Mouse (Mus musculus) intestine, embryonic 14.5 days (tissue): ENCODE data around the gene Myh9. TPM values are rescaled to one million over a fixed set of nuclear protein-coding genes. Genes with fewer than 3 reads are reported as not detected.

Source experiments
- ATAC-seq: fragments of 200-750 bp; cut with Nextera tagmentation; replicated peaks from 2 replicates; pipeline ENCODE4 v1.8.0; 2017; ENCODE audit warnings: low read depth, moderate number of reproducible peaks, moderate TSS enrichment, moderate library complexity; ENCODE audit not compliant: low FRiP score, low TSS enrichment
- DNase-seq: peaks from one replicate; pipeline ENCODE4 v3.0.0-alpha.2; 2018; ENCODE audit warnings: low spot score
- H3K27ac ChIP-seq: fragments of 300-500 bp; sonication (generic); 2 replicates; pipeline ENCODE4 v1.5.1; 2014; ENCODE audit warnings: low read depth, mild to moderate bottlenecking, control low read depth
- H3K27me3 ChIP-seq: fragments of 300-500 bp; sonication (generic); replicated peaks from 2 replicates; pipeline ENCODE4 v1.6.1; 2014; ENCODE audit warnings: low read length, control low read depth; ENCODE audit not compliant: control insufficient read depth, insufficient read depth
- H3K36me3 ChIP-seq: fragments of 300-500 bp; sonication (generic); 2 replicates; pipeline ENCODE4 v1.6.1; 2014; ENCODE audit warnings: low read length, control low read depth; ENCODE audit not compliant: control insufficient read depth, insufficient read depth
- H3K4me1 ChIP-seq: fragments of 300-500 bp; sonication (generic); replicated peaks from 2 replicates; pipeline ENCODE4 v1.6.1; 2014; ENCODE audit warnings: low read length, control low read depth, mixed read lengths; ENCODE audit not compliant: control insufficient read depth, insufficient read depth
- H3K4me2 ChIP-seq: fragments of 300-500 bp; sonication (generic); 2 replicates; pipeline ENCODE4 v1.6.1; 2014; ENCODE audit warnings: low read length
- H3K4me3 ChIP-seq: fragments of 300-500 bp; sonication (generic); 2 replicates; pipeline ENCODE4 v1.5.1; 2014; ENCODE audit warnings: low read depth, low read length, control low read depth, mixed read lengths
- H3K9ac ChIP-seq: fragments of 300-500 bp; sonication (generic); 2 replicates; pipeline ENCODE4 v1.6.1; 2014; ENCODE audit warnings: mild to moderate bottlenecking, low read length
- H3K9me3 ChIP-seq: fragments of 300-500 bp; sonication (generic); 2 replicates; pipeline ENCODE4 v1.6.1; 2016; ENCODE audit warnings: low read length, control low read depth; ENCODE audit not compliant: control insufficient read depth
- WGBS: fragments of 180-500 bp; shearing (Covaris S2); extraction: QIAGEN DNeasy Blood & Tissue Kit; methylation state at CpG from one replicate; pipeline ENCODE4 v1.1.7; 2014; 5-methylcytosine and 5-hydroxymethylcytosine counted together
- polyA plus RNA-seq: library from polyadenylated mRNA; unstranded; fragments of >200 nt; fragmentation: Nextera tagmentation; extraction: Ambion mirVana; gene quantifications from 2 replicates; pipeline ENCODE4 v1.2.1, GENCODE M21; 2014

The Myh9 gene
- polyA plus RNA-seq = 67.9 and 72.2 TPM in 2 replicates

- Histone ChIP-seq H3K4me3 (peak within 1 kb of the TSS; percentile 90), H3K27ac (peak within 1 kb of the TSS; percentile 92), H3K9ac (peak within 1 kb of the TSS; percentile 95), H3K4me2 (peak within 1 kb of the TSS; percentile 86), H3K4me1 (peaks cover 34% of the 10 kb centered on the region), H3K36me3 (no peaks in the 10 kb centered on the region), H3K9me3 (no peaks in the 10 kb centered on the region), H3K27me3 (no peaks in the 10 kb centered on the region)
- DNase-seq (peak; percentile 99), ATAC-seq (peak; percentile 97)
- under 1% methylated on average over 41 of the region's 46 CpGs for WGBS
Measured at GRCm38 (mm10) chr15:77842047-77842843, at the start of gene Myh9. Myh9 (minus strand) TSS chr15:77842175.

GRCm38 (mm10) chr15:77891766-77892165 lies 49.8 kb upstream of the Myh9 start:
- Histone ChIP-seq H3K27me3 (no peaks in the 10 kb centered on the region), H3K4me3 (no peak overlapping the region), H3K9me3 (no peaks in the 10 kb centered on the region), H3K27ac (no peak overlapping the region), H3K36me3 (no peaks in the 10 kb centered on the region), H3K4me1 (peaks cover 5% of the 10 kb centered on the region), H3K4me2 (no peak overlapping the region), H3K9ac (no peak overlapping the region)
- DNase-seq = no peak
- ATAC-seq = no peak
- WGBS = 71% methylated on average over 8 of the region's 8 CpGs

- H3K36me3 ChIP-seq = no peaks in the 10 kb centered on the region
- no peak overlapping the region for H3K4me2 ChIP-seq
- 41% methylated on average over 4 of the region's 4 CpGs for WGBS
- DNase-seq (no peak), ATAC-seq (no peak)
- H3K9me3 ChIP-seq = no peaks in the 10 kb centered on the region
- no peak overlapping the region for H3K9ac ChIP-seq
- H3K4me3 ChIP-seq = no peak overlapping the region
- H3K27ac ChIP-seq = no peak overlapping the region
- peaks cover 13% of the 10 kb centered on the region for H3K4me1 ChIP-seq
- no peaks in the 10 kb centered on the region for H3K27me3 ChIP-seq
Measured at GRCm38 (mm10) chr15:77889761-77890422, 47.9 kb upstream of the Myh9 start.

- Histone ChIP-seq H3K36me3 (no peaks in the 10 kb centered on the region), H3K9me3 (no peaks in the 10 kb centered on the region), H3K4me2 (no peak overlapping the region), H3K4me3 (no peak overlapping the region), H3K27ac (no peak overlapping the region), H3K27me3 (no peaks in the 10 kb centered on the region), H3K9ac (no peak overlapping the region), H3K4me1 (peaks cover 20% of the 10 kb centered on the region)
- 64% methylated on average over 7 of the region's 7 CpGs for WGBS
- no peak for ATAC-seq
- no peak for DNase-seq
Measured at GRCm38 (mm10) chr15:77888286-77888685, 46.3 kb upstream of the Myh9 start.

GRCm38 (mm10) chr15:77887093-77887488 lies 45.1 kb upstream of the Myh9 start:
- ATAC-seq (no peak), DNase-seq (no peak)
- H3K4me2 ChIP-seq = no peak overlapping the region
- H3K4me1 ChIP-seq = peaks cover 32% of the 10 kb centered on the region
- H3K36me3 ChIP-seq = no peaks in the 10 kb centered on the region
- H3K27me3 ChIP-seq = no peaks in the 10 kb centered on the region
- no peaks in the 10 kb centered on the region for H3K9me3 ChIP-seq
- H3K27ac ChIP-seq = peak overlapping the region; percentile 22; the same call in 1 of the 2 replicates
- H3K4me3 ChIP-seq = no peak overlapping the region
- no peak overlapping the region for H3K9ac ChIP-seq
- WGBS = 77% methylated on average over 1 of the region's 1 CpGs

DNA sequence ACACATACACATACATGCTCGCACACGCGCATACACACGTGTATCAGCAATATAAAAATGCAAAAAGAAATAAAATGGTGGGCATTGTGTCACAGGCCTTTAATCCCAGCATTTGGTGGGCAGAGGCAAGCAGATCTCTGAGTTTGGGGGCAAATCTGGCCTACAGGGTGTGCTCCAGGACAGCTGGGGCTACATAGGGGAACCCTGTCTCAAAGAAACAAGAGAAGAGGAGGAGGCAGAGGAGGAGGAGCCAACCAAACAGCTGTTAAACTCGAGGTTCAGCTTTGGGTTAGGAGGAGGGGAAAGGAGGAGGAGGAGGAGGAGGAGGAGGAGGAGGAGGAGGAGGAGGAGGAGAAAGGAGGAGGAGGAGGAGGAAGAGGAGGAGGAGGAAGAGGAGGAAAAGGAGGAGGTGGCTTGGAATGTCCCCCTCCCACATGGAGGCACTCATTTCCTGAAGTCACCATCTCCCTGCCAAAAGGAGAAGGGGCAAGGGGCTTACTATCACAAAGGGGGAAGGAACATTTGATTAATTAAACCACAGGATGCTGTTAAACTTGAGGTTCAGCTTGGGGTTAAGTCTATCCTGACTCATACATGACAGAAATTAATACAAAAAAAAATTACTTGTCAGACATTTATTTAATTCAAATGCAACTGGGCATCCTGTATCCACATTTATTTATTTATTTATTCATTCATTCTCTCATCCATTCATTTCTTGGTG lies 44.6 kb upstream of the Myh9 start:
- no peak for DNase-seq
- Histone ChIP-seq H3K9me3 (no peaks in the 10 kb centered on the region), H3K36me3 (no peaks in the 10 kb centered on the region), H3K4me1 (peaks cover 37% of the 10 kb centered on the region), H3K27me3 (no peaks in the 10 kb centered on the region), H3K27ac (peak overlapping the region; percentile 22; the same call in 1 of the 2 replicates), H3K9ac (no peak overlapping the region), H3K4me3 (no peak overlapping the region), H3K4me2 (no peak overlapping the region)
- WGBS = 95% methylated on average over 4 of the region's 5 CpGs
- no peak for ATAC-seq

DNA sequence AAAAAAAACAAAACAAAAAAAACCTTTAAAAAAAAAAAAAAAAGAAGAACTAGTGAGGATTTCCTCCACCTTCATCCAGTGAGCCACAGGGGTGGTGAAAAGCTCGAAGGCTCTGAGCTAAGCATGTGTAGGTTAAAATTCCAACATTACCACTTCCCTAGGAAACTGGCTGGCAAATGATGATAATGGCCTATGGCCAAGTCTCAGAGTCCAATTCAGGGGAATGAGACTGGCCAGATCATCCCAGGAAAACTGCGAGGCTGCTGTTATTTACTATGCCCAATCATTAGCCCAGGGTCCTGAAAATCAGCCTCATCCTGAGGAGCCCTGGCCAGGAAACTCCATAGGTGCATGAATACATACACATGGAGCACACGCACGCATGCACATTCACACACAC lies 44.0 kb upstream of the Myh9 start:
- DNase-seq = no peak
- Histone ChIP-seq H3K9me3 (no peaks in the 10 kb centered on the region), H3K4me3 (no peak overlapping the region), H3K27me3 (no peaks in the 10 kb centered on the region), H3K4me1 (peaks cover 37% of the 10 kb centered on the region), H3K27ac (no peak overlapping the region), H3K9ac (no peak overlapping the region), H3K4me2 (no peak overlapping the region), H3K36me3 (no peaks in the 10 kb centered on the region)
- WGBS = 79% methylated on average over 4 of the region's 4 CpGs
- no peak for ATAC-seq

GRCm38 (mm10) chr15:77885159-77885558 lies 43.2 kb upstream of the Myh9 start:
- Histone ChIP-seq H3K36me3 (no peaks in the 10 kb centered on the region), H3K4me3 (no peak overlapping the region), H3K27ac (no peak overlapping the region), H3K9me3 (no peaks in the 10 kb centered on the region), H3K27me3 (no peaks in the 10 kb centered on the region), H3K4me1 (peaks cover 37% of the 10 kb centered on the region), H3K4me2 (no peak overlapping the region), H3K9ac (no peak overlapping the region)
- DNase-seq = no peak
- no peak for ATAC-seq
- 80% methylated on average over 6 of the region's 6 CpGs for WGBS
